Mouse (Mus musculus) kidney, adult 2 months (tissue): ENCODE data around the gene Pygb. TPM values are rescaled to one million over a fixed set of nuclear protein-coding genes. Genes with fewer than 3 reads are reported as not detected.

ENCODE experiments used
- DNase-seq: peaks from one replicate; pipeline ENCODE4 v3.0.0; 2021
- H3K27ac ChIP-seq: fragments of 200-500 bp; 2 replicates; pipeline ENCODE4 v1.5.1; 2012; ENCODE audit warnings: low read depth, low read length, control low read depth, inconsistent platforms; ENCODE audit not compliant: insufficient read depth
- H3K27me3 ChIP-seq: fragments of 200-500 bp; replicated peaks from 2 replicates; pipeline ENCODE4 v1.6.1; 2012; ENCODE audit warnings: mild to moderate bottlenecking, moderate library complexity, low read length, inconsistent platforms; ENCODE audit not compliant: control insufficient read depth, insufficient read depth
- H3K36me3 ChIP-seq: fragments of 200-500 bp; 2 replicates; pipeline ENCODE4 v1.6.1; 2012; ENCODE audit warnings: mild to moderate bottlenecking, moderate library complexity, low read length, inconsistent platforms; ENCODE audit not compliant: control insufficient read depth, insufficient read depth
- H3K4me1 ChIP-seq: fragments of 200-500 bp; 2 replicates; pipeline ENCODE4 v1.6.1; 2011; ENCODE audit warnings: low read length; ENCODE audit not compliant: control insufficient read depth, insufficient read depth
- H3K4me3 ChIP-seq: fragments of 200-500 bp; 2 replicates; pipeline ENCODE4 v1.5.1; 2011; ENCODE audit warnings: mild to moderate bottlenecking, low read depth, low read length, control low read depth; ENCODE audit not compliant: insufficient read depth
- CTCF ChIP-seq: fragments of 200-500 bp; conservative IDR thresholded peaks from 2 replicates; pipeline ENCODE4 v1.5.1; 2011; ENCODE audit warnings: low read depth, mild to moderate bottlenecking, control low read depth, low read length, moderate library complexity, mixed read lengths; ENCODE audit not compliant: insufficient read depth, insufficient read length
- POLR2A ChIP-seq: fragments of 200-500 bp; IDR thresholded peaks from one replicate; pipeline ENCODE4 v1.6.1; 2011; ENCODE audit warnings: low read depth, low read length, control low read depth
- WGBS: fragments of 180-500 bp; shearing (Covaris S2); methylation state at CpG from one replicate; pipeline ENCODE4 v1.1.7; 2018; 5-methylcytosine and 5-hydroxymethylcytosine counted together
- polyA plus RNA-seq: library from polyadenylated mRNA; depleted of rRNA; stranded (reverse); fragments of >200 nt; gene quantifications from 2 replicates; pipeline ENCODE4 v1.2.3, GENCODE M21; 2012; rRNA removed

Gene Pygb
- 24.7 and 27.0 TPM in 2 replicates for polyA plus RNA-seq

DNA sequence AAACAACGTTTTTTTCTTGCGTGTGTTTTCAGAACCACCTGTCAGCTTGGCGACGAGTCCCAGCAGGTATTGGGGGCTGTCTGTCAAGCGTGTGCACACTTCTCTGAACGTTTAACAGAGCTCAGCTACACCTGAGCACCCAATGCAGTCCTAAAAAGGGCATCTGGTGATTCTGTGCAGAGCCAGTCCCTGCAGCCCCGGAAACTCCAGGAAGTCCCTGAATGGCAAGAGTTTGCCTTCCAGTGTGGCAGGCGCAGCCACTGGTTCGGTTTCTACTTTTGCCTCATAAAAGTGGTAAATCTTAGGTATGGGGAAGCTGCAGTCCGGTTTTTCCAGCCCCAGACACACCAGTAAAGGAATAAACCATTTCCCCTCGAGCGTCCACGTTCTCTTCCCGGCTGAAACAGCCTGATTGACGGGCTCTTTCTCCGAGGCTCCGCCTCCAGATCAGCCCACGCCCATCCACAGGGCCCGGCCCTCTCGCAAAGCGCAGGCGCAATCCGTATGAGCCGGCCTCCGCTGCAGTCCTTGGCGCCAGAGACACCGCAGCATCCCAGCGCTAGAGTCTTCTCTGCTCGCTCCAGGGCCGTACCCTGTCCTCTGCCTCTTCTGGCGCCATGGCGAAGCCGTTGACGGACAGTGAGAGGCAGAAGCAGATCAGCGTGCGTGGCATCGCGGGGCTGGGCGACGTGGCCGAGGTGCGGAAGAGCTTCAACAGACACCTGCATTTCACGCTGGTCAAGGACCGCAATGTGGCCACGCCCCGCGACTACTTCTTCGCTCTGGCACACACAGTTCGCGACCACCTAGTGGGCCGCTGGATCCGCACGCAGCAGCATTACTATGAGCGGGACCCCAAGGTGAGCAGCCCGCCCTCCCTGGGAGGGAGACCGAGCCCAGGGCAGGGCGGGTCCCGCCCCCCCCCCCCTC is at the start of gene Pygb:
Gene Pygb (plus strand): TSS at position 485 of the 930 bp plus-strand sequence.
- H3K4me3 ChIP-seq = peak within 1 kb of the TSS; percentile 95
- no peaks in the 10 kb centered on the region for H3K36me3 ChIP-seq
- TF ChIP-seq POLR2A (peak; percentile 71), CTCF (no peak)
- H3K27ac ChIP-seq = peak within 1 kb of the TSS; percentile 52
- H3K27me3 ChIP-seq = no peaks in the 10 kb centered on the region
- 2% methylated on average over 57 of the region's 58 CpGs for WGBS
- H3K4me1 ChIP-seq = peaks cover 5% of the 10 kb centered on the region; the same call in 1 of the 2 replicates
- peak; percentile 89 for DNase-seq

DNA sequence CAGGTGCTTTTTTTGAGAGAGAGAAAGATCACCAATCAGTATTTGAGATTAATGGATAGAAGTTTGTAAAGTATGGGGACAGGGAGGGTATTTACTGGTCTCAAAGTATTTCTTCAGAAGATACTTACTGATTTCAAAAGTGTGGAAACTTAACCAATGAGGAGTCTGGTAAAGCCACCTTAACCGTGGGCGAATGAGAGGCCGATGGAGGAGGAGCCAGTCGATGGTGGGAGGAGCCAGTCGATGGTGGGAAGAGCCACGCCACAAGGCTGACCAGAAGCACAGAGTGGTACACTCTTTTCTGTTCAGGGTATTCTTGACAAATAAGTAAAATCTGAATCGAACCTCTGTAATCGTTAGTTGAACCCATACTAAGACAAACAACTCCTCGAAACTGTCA is 48.7 kb upstream of the Pygb start:
- Histone ChIP-seq H3K4me3 (no peak overlapping the region), H3K27me3 (no peaks in the 10 kb centered on the region), H3K36me3 (no peaks in the 10 kb centered on the region), H3K4me1 (no peaks in the 10 kb centered on the region; the same call in 1 of the 2 replicates), H3K27ac (no peak overlapping the region)
- TF ChIP-seq POLR2A = no peak
- TF ChIP-seq CTCF = no peak
- no peak for DNase-seq
- WGBS = 77% methylated on average over 9 of the region's 9 CpGs

DNA sequence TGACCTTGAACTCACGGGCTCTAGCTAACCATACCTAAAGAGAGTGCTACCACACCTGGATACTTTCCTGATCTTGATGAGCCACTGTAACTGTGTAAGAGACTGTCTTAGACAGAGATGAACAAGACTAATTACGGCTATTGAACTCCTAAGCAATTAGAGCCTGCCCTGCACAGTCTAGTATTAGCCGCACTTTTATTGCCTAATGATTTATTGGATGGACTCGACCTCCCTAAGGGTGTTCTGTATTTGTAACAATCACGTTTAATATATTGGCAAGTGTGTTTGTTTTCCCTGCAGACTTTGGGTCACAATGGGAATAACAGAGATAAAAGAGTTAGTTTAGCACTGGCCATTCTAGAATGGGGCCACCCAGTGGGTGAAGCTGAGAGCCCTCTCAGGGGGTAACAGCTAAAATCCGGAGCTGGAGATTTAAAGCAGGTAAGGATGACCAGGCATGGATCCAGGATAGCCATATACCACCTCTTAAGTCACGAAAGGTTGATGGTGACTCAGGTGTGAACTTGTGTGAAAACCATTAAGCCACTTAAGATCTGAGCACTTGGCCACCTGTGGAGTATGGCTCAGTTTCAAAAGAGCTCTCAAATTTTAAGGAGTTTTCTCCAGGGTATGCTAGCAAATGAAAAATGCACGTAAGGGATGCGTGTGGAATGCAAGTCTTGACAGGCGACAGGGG is 46.2 kb upstream of the Pygb start:
- no peaks in the 10 kb centered on the region for H3K36me3 ChIP-seq
- no peaks in the 10 kb centered on the region; the same call in 1 of the 2 replicates for H3K4me1 ChIP-seq
- H3K27me3 ChIP-seq = no peaks in the 10 kb centered on the region
- no peak for DNase-seq
- TF ChIP-seq POLR2A (no peak), CTCF (no peak)
- H3K4me3 ChIP-seq = no peak overlapping the region
- no peak overlapping the region for H3K27ac ChIP-seq
- WGBS = 41% methylated on average over 10 of the region's 10 CpGs

DNA sequence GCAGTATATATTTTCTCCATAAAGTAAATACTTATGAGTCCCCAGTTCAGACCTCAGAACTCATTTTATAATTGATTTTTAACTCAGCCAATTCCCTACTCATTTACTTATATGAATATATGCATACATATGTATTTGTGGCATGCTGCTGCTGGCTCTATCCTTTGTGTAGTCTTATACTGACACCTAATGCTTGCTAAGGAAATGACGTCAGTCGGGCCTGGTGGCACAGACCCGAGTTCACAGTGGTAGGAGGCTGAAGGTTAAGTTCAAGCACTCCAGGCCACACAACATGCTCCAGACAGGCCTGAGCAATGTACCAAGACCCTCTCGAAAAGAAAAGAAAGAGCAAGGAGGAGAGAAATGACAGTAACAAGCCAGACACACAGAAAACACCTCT is 45.1 kb upstream of the Pygb start:
- H3K36me3 ChIP-seq = no peaks in the 10 kb centered on the region
- WGBS = 41% methylated on average over 4 of the region's 4 CpGs
- no peak overlapping the region for H3K27ac ChIP-seq
- no peak overlapping the region for H3K4me3 ChIP-seq
- H3K27me3 ChIP-seq = no peaks in the 10 kb centered on the region
- TF ChIP-seq CTCF (no peak; the same call in 1 of the 2 replicates), POLR2A (no peak)
- no peaks in the 10 kb centered on the region; the same call in 1 of the 2 replicates for H3K4me1 ChIP-seq
- peak; percentile 22 for DNase-seq

DNA sequence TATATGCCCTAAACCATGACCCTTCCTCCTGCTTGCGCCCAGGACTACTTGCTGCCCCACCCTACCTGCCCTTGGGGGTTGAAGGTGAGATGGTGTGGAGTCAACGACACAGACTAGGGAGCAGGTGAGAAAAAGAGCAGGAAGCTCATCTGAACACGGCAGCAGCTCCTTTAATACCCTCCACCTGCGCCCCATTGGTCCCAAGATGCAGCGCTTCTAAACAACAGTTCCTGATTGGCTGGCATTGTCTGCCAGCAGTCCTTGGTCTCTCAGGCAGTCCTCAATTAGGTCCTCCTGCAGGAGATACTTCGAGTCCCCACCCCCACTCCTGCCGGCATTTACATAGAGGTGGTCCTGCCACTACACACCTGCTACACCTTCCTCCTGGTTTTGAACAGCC is 41.5 kb upstream of the Pygb start:
- no peaks in the 10 kb centered on the region for H3K27me3 ChIP-seq
- no peaks in the 10 kb centered on the region for H3K36me3 ChIP-seq
- WGBS = 58% methylated on average over 7 of the region's 7 CpGs
- no peak for DNase-seq
- TF ChIP-seq CTCF (no peak), POLR2A (no peak)
- H3K4me1 ChIP-seq = no peaks in the 10 kb centered on the region; the same call in 1 of the 2 replicates
- no peak overlapping the region for H3K27ac ChIP-seq
- H3K4me3 ChIP-seq = no peak overlapping the region

DNA sequence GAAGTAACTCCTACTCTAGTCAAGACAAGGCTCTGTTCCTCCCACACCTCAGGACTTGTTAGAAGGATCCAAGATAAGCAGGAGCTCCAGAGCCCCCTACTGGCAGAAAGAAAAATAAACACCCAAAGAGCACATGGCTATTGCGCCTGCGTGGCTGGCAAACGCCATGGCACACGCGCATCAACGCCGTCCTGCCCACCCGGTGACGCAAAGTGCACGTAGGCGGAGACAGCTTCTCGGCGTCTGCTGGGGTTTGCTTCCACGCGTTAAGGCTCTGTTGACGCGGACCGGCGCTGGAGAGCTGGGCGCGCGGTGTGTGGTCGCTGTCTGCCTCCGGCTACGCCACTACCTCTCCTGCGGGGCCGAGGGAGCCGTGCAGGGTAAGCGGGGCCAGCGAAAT is 37.7 kb upstream of the Pygb start, which contains the start of gene Entpd6:
Gene Entpd6 (plus strand): TSS at position 189 of the 400 bp plus-strand sequence.
- Histone ChIP-seq H3K27ac (peak within 1 kb of the TSS; percentile 14), H3K36me3 (no peaks in the 10 kb centered on the region), H3K4me3 (peak within 1 kb of the TSS; percentile 64), H3K4me1 (no peaks in the 10 kb centered on the region; the same call in 1 of the 2 replicates), H3K27me3 (no peaks in the 10 kb centered on the region)
- TF ChIP-seq CTCF (peak; percentile 79), POLR2A (peak; percentile 81)
- peak; percentile 97 for DNase-seq
- under 1% methylated on average over 30 of the region's 30 CpGs for WGBS
